Mouse (Mus musculus) lung, postnatal 4 days (tissue): Measurements from ENCODE around the gene Gm4553.
A peak's percentile ranks its signal among the peaks of the same experiment; 100 is the strongest.
"Not testable (repeated sequence)": the region's sequence is repeated elsewhere in the genome, so short reads cannot be mapped to it uniquely, and the experiment has no call there.

ENCODE experiments used
- DNase-seq, 2 experiments: peaks; one replicate each; pipeline ENCODE4 v3.0.0; 2021

Gm4553 gene

DNA sequence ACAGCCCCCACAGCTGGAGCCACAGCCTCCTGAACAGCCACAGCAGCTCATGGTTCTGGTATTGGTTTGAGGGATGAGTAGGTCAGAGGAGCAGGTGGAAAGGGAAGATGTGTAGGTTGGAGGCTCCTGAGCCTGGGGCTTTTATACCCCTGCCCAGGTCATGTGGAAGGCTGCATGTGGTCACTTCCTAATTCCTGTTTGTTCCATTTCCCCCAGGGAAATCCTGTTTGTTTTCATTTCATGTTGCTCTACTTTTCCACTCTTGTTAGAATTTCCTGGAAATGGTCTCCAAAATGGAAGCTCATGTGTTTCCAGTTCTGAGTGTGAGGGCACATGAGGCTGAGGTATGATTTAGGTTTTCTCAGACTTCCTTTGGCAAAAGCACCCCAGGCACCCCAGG lies at the start of gene Gm4553:
TSS of gene Gm4553 (minus strand) at position 101 of the 400 bp plus-strand sequence.
- DNase-seq: not testable (repeated sequence)

DNA sequence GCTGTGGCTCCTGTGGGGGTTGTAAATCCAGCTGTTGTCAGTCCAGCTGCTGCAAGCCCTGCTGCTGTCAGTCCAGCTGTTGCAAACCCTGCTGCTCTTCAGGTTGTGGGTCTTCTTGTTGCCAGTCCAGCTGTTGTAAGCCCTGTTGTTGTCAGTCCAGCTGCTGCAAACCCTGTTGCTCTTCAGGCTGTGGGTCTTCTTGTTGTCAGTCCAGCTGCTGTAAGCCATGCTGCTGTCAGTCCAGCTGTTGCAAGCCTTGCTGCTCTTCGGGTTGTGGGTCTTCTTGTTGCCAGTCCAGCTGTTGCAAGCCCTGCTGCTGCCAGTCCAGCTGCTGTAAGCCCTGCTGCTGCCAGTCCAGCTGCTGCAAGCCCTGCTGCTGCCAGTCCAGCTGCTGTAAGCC lies 46.6 kb upstream of the Gm4553 start:
- not testable (repeated sequence) for DNase-seq

- no peak for DNase-seq
Measured at GRCm38 (mm10) chr7:142211559-142211958, 46.0 kb upstream of the Gm4553 start, which contains the start of gene Gm7579. TSS of gene Gm7579 (plus strand) at chr7:142211859.

DNA sequence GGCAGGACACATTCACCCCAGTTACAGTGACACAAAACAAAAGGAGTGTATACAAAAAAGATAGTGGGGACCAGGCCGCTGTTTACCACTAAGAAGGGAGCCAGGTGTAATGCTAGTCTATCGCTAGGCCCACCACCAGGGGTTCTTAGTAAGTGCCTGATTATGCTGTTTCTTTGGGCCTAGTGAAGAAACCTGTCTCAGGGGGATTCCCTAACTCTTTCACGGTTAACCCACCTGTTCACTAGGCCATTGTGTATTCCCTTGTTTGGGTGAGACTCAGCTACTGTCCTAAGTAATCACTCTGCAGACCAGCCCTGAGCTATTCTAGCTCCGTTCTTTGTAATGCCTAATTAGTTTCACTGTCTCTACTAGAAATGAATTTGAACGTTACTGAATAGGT lies 41.4 kb upstream of the Gm4553 start:
- not testable (repeated sequence) for DNase-seq

DNA sequence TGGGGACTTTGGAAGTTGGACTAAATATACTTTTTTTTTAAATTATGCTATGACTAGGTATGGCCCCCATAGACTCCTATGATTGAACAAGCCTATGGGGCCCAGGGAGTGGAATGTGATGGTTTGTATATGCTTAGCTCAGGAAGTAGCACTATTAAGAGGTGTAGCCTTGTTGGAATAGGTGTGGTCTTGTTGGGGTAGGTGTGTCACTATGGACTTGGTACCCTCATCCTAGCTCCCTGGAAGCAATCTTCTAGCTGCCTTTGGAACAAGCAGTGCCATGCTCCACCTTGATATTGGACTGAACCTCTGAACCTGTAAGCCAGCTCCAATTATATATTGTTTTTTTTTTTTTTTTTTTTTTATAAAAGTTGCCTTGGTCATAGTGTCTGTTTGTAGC lies 39.9 kb upstream of the Gm4553 start:
- no peak for DNase-seq

GRCm38 (mm10) chr7:142201064-142201463 lies 35.5 kb upstream of the Gm4553 start, which contains the start of gene Krtap5-3:
TSS of gene Krtap5-3 (plus strand) at chr7:142201364.
- no peak for DNase-seq

DNA sequence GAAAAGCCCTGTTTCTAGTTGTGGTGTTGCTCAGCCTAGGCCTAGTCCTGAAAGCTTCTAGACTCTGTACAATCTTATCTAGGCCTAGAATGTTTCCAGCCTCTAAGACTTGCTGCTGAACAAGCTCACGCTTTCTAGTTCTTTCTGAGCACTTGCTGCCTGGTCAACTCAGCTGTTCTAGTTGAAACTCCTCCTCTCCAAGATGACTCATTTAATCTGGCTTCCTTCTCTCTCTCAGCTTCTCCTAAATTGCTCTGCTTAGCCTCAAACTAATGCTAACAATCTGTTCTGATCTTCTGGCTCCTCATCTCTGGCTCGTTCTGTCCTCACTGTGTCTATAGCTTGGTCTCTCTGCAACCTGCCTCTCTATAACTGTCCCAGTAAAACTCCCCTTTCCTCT lies 33.2 kb upstream of the Gm4553 start:
- no peak for DNase-seq

- no peak for DNase-seq
Measured at GRCm38 (mm10) chr7:142190289-142190688, 24.8 kb upstream of the Gm4553 start, which contains the start of gene Gm10153. TSS of gene Gm10153 (minus strand) at chr7:142190389.

GRCm38 (mm10) chr7:142188156-142188555 lies 22.6 kb upstream of the Gm4553 start:
- no peak for DNase-seq

DNA sequence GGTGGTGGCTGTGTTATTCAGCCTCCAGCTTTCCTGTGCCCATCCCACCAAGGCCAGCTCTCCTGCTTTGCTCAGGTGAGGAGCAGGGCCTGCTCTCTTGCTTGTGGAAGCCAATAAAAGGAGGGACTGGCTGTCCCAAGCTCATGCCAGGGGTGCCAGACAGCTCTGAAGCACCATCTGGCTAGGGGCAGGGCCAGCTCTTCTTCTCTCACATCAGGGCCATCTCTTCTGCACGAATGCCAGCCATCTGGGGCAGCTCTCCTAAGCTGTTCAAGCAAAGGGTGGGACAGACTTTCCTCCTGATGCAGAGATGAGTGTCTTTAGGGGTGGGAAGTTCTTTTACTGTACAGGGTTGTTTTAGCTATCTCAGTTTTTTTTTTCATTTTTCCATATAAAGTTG lies 15.5 kb upstream of the Gm4553 start:
- DNase-seq: no peak

- DNase-seq: no peak
Measured at GRCm38 (mm10) chr7:142178685-142179084, 13.1 kb upstream of the Gm4553 start.

DNA sequence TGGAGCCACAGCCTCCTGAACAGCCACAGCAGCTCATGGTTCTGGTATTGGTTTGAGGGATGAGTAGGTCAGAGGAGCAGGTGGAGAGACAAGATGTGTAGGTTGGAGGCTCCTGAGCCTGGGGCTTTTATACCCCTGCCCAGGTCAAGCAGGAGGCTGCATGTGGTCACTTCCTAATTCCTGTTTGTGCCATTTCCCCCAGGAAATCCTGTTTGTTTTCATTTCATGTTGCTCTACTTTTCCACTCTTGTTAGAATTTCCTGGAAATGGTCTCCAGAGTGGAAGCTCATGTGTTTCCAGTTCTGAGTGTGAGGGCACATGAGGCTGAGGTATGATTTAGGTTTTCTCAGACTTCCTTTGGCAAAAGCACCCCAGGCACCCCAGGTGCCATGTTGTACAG lies 10.4 kb upstream of the Gm4553 start, which contains the start of gene Krtap5-2:
TSS of gene Krtap5-2 (minus strand) at position 101 of the 400 bp plus-strand sequence.
- not testable (repeated sequence) for DNase-seq

DNA sequence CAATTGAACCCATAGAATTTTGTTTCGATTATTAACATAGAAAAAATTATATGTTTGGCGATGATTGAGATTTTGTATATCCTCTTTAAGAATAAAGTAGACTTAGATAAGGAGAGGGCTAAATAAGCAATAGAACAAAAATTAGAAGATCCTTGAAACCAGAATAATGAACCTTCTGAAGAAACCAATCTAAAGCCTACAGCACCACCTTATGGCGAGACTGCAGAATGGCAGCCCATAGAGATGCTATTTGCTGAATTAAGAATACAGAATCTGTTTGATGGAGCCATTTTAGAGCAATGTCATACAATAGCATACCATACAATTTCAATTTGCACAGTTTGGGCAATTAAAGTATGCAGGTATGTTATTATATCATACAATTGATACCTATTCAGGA lies 4.3 kb upstream of the Gm4553 start:
- DNase-seq: no peak

DNA sequence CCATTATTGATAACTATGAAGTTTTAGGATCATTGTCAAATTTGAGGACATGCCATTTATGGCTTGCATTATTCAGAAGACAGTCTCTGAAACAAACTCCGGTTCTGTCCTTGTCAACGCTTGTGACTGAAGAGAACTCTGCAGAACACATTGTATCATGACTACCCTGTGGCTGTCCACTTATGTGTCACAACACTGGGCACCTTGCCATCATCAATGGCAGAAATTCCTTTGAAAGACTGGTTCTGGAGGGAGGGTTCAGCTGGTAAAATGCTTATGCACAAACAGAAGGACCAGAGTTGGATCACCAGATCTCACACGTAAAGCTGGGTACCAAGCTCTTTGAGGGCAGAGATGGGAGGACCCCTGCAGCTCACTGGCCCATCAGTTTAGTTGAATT lies 6.2 kb downstream of the Gm4553 start:
- no peak for DNase-seq

- not testable (repeated sequence) for DNase-seq
Measured at GRCm38 (mm10) chr7:142157013-142157412, 8.5 kb downstream of the Gm4553 start, which contains the start of gene Gm29735. TSS of gene Gm29735 (minus strand) at chr7:142157113.

DNA sequence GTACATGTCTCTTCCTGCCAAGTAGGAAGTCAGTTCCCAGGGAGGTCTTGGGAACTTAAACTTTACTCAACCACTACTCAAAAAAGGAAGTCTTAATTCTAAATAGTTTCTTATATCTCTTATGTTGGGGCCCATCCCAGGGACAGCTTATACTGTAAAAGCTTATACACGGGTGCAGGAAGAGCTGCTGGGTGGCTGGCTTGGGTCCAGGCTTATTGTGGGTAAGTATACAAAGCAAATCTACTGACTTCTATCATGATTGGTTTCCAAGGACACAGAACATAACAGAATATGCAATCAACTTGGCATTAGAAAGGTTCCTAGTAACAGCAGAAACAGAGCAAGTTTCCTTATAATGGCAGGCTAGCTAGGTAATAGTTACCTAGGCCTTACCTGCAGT lies 10.2 kb downstream of the Gm4553 start:
- no peak for DNase-seq

DNA sequence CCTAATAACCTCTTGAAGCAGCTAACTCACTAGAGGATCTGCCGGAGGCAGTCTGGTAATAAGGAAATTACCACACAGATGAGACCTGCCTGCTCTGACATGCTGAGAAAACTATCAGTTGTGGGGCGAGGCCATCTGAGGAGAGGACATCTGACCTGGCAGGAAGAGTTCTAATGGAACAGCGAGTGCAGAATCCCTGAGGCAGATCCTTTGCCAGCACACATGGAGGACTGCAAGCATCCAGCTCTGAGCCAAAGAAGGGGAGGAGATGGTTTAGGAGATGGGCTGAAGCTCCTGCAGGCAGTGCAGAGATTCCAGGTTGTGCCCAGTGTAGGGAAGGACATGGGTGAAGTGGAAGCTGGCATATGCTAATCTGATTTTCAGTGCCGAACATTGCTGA lies 13.3 kb downstream of the Gm4553 start:
- no peak for DNase-seq

DNA sequence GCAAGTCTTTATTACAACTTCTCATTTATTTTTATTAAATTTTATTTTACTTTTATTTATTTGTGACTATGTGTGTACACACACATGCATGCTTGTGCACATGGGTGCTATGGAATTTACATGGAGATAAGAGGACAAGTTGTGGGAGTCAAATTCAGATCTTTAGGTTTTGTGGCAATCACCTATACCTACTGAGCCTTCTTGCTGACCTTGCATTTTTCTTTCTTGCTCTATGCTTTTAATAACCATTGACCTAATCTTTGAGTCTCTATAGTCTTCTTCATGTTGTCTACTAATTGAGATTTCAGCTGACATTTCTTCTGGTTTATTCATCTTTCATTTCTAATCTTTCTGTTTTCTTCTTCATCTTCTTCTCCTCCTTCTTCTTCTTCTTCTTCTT lies 16.9 kb downstream of the Gm4553 start:
- DNase-seq: no peak

DNA sequence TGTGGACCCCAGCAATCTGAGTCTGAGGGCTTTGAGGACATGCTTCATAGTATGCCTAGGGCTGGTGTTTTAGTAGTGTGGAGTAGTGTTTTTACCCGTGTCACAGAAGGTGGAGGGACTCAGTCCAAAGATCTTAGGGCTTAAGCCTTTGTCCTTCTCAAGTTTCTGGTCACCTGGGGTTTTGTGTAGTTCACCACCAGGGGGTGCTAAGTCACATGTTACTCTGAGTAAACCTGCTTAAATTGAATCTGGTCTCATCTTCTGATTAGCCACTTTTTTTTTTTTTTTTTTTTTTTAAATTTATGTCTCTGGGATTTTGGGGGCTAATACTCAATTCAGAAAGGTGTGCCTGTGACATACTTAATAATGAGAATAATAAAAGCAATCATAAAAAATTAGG lies 19.5 kb downstream of the Gm4553 start:
- peak in 1 of 2 experiments; percentile 53 for DNase-seq

DNA sequence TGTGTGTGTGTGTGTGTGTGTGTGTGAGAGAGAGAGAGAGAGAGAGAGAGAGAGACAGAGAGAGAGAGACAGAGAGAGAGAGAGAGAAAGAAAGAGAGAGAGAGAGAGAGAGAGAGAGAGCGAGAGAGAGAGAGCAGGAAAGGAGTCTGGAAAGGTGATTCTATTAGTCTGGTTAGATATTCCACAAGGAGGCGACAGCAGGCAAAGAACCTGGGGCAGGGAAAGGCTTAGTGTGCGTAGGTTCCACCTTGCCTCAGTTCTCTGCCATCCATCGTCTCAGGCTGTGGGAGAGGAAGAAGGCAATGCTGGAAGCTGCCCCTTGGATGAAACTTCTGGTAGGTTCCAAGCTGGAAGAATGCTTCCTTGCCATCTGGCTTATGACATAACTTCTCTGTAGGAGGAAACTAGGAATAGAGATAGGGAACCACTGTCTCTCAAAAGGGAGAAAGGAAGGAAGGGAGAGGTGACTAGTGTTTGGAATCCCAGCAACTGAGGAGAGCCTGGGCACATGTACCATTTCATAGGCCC lies 20.1 kb downstream of the Gm4553 start:
- DNase-seq: no peak

DNA sequence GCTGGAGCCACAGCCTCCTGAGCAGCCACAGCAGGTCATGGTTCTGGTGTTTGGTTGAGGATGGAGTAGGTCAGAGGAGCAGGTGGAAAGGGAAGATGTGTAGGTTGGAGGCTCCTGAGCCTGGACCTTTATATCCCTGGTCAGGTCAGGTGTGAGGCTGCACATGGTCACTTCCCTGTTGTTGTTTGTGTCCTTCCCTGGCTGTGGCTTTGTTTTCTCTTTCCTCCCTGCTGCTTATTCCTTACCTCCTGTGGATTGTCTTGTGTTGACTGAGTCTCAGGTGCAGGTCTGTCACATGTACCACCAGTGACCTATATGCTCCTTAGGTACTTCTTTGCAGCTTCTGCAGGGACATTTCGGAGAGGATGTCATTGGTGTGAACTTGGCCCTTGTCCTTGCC lies 21.0 kb downstream of the Gm4553 start, which contains the start of gene Gm45337:
TSS of gene Gm45337 (minus strand) at position 101 of the 400 bp plus-strand sequence.
- no peak for DNase-seq

- DNase-seq: not testable (repeated sequence)
Measured at GRCm38 (mm10) chr7:142143506-142144010, 22.0 kb downstream of the Gm4553 start.

GRCm38 (mm10) chr7:142140696-142141095 lies 24.8 kb downstream of the Gm4553 start:
- DNase-seq: no peak

DNA sequence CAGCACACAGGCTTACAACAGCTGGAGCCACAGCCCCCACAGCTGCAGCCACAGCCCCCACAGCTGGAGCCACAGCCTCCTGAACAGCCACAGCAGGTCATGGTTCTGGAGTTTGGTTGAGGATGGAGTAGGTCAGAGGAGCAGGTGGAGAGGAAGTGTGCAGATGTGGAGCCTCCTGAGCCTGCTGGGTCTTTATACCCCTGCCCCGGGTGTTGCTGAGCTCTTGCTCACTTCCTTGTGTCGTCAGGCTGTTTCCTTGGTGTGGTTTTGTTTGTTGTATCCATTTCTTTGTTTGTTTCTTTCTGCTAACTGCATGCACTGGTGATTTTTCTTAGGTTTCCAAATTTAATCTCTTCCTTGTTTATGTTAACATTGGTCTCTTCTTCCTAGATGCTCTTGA lies 29.6 kb downstream of the Gm4553 start, which contains the start of gene Gm39115:
TSS of gene Gm39115 (minus strand) at position 101 of the 400 bp plus-strand sequence.
- not testable (repeated sequence) for DNase-seq
